Mouse (Mus musculus): ENCODE measurements around the gene Asf1a.
"Not testable (repeated sequence)": the region's sequence is repeated elsewhere in the genome, so short reads cannot be mapped to it uniquely, and the experiment has no call there.

The Asf1a gene

GRCm38 (mm10) chr10:53596677-53597120, at the start of gene Asf1a:
TSS of gene Asf1a (plus strand) at chr10:53596757.
- DNase-seq (ENCODE audit: low spot score) = peak; percentile 96

- no peak for DNase-seq (ENCODE audit: low spot score)
Measured at GRCm38 (mm10) chr10:53562001-53562400, 34.6 kb upstream of the Asf1a start.

GRCm38 (mm10) chr10:53565538-53565937, 31.0 kb upstream of the Asf1a start:
- DNase-seq (ENCODE audit: low spot score) = no peak

GRCm38 (mm10) chr10:53568531-53568930, 28.0 kb upstream of the Asf1a start:
- DNase-seq (ENCODE audit: low spot score) = no peak

- DNase-seq (ENCODE audit: low spot score) = peak; percentile 36
Measured at GRCm38 (mm10) chr10:53580137-53580536, 16.4 kb upstream of the Asf1a start.

GRCm38 (mm10) chr10:53580621-53581081, 15.9 kb upstream of the Asf1a start:
- DNase-seq (ENCODE audit: low spot score) = peak; percentile 83

GRCm38 (mm10) chr10:53581087-53581486, 15.5 kb upstream of the Asf1a start:
- DNase-seq (ENCODE audit: low spot score) = no peak

- no peak for DNase-seq (ENCODE audit: low spot score)
Measured at GRCm38 (mm10) chr10:53585777-53586176, 10.8 kb upstream of the Asf1a start.

GRCm38 (mm10) chr10:53595744-53596676, 547 bp upstream of the Asf1a start:
- no peak for DNase-seq (ENCODE audit: low spot score)

GRCm38 (mm10) chr10:53597121-53597881, 744 bp downstream of the Asf1a start:
- peak; percentile 69 for DNase-seq (ENCODE audit: low spot score)

- no peak for DNase-seq (ENCODE audit: low spot score)
Measured at GRCm38 (mm10) chr10:53598821-53599220, 2.3 kb downstream of the Asf1a start.

- no peak for DNase-seq (ENCODE audit: low spot score)
Measured at GRCm38 (mm10) chr10:53605328-53605727, 8.8 kb downstream of the Asf1a start.

- DNase-seq (ENCODE audit: low spot score) = no peak
Measured at GRCm38 (mm10) chr10:53608274-53608673, 11.7 kb downstream of the Asf1a start.

GRCm38 (mm10) chr10:53612172-53612571, 15.6 kb downstream of the Asf1a start:
- DNase-seq (ENCODE audit: low spot score) = no peak

GRCm38 (mm10) chr10:53613955-53614354, 17.4 kb downstream of the Asf1a start:
- no peak for DNase-seq (ENCODE audit: low spot score)

- DNase-seq (ENCODE audit: low spot score) = no peak
Measured at GRCm38 (mm10) chr10:53615850-53616616, 19.5 kb downstream of the Asf1a start.

- DNase-seq (ENCODE audit: low spot score) = peak; percentile 90
Measured at GRCm38 (mm10) chr10:53629247-53629917, 32.8 kb downstream of the Asf1a start.

GRCm38 (mm10) chr10:53629918-53630250, 33.3 kb downstream of the Asf1a start:
- peak; percentile 96 for DNase-seq (ENCODE audit: low spot score)

GRCm38 (mm10) chr10:53630339-53630738, 33.8 kb downstream of the Asf1a start, which contains the start of gene Mcm9:
TSS of gene Mcm9 (minus strand) at chr10:53630439.
- DNase-seq (ENCODE audit: low spot score) = not testable (repeated sequence)

GRCm38 (mm10) chr10:53634160-53634559, 37.6 kb downstream of the Asf1a start:
- no peak for DNase-seq (ENCODE audit: low spot score)

- no peak for DNase-seq (ENCODE audit: low spot score)
Measured at GRCm38 (mm10) chr10:53635246-53635971, 38.9 kb downstream of the Asf1a start.
